Mouse (Mus musculus): ENCODE measurements at regions not wholly inside any gene's neighbourhood (a gene's known extent, or its start where the extent isn't known, plus 50 kb on each side); places are given as distances from the start of the nearest gene placed in this dataset.

- no peak for TF ChIP-seq CTCF (IDR thresholded peaks at IDR 0.05; ENCODE audit: low read depth)
- 30% methylated on average over 43 of the region's 43 CpGs for WGBS
- DNase-seq (ENCODE audit: low spot score) (peak; percentile 31), ATAC-seq (replicated peaks; ENCODE audit: low FRiP score, low read depth) (no peak)
- H3K27ac ChIP-seq = no peak overlapping the region
- no peaks in the 10 kb centered on the region for H3K4me1 ChIP-seq (replicated peaks; ENCODE audit: insufficient read depth, low read length)
- no peaks in the 10 kb centered on the region for H3K27me3 ChIP-seq (ENCODE audit: insufficient read depth, low read length)
- peak overlapping the region; percentile 27 for H3K4me3 ChIP-seq (replicated peaks; ENCODE audit: low read depth, low read length)
- H3K4me2 ChIP-seq (ENCODE audit: low read length) = peak overlapping the region; percentile 64
- no peaks in the 10 kb centered on the region for H3K36me3 ChIP-seq (ENCODE audit: insufficient read depth, low read length)
- 0 out of 2 replicates have a peak overlapping the region, but pooled peaks have one; percentile 8 for H3K9ac ChIP-seq (ENCODE audit: low read depth, low read length)
- no peaks in the 10 kb centered on the region for H3K9me3 ChIP-seq (replicated peaks; ENCODE audit: low read length)
Observed at GRCm38 (mm10) chrX:21360771-21361667, 123.3 kb upstream of the Agtr2 start.

- WGBS = 8% methylated on average over 2 of the region's 2 CpGs
- no peak overlapping the region for H3K9ac ChIP-seq (ENCODE audit: low read depth, low read length)
- no peaks in the 10 kb centered on the region for H3K4me1 ChIP-seq (replicated peaks; ENCODE audit: insufficient read depth, low read length)
- no peaks in the 10 kb centered on the region for H3K36me3 ChIP-seq (ENCODE audit: insufficient read depth, low read length)
- DNase-seq (ENCODE audit: low spot score) (peak; percentile 10), ATAC-seq (replicated peaks; ENCODE audit: low FRiP score, low read depth) (no peak)
- TF ChIP-seq CTCF (IDR thresholded peaks at IDR 0.05; ENCODE audit: low read depth) = peak; percentile 64
- H3K27ac ChIP-seq = no peak overlapping the region
- H3K4me2 ChIP-seq (ENCODE audit: low read length) = no peak overlapping the region
- H3K27me3 ChIP-seq (ENCODE audit: insufficient read depth, low read length) = no peaks in the 10 kb centered on the region
- no peak overlapping the region for H3K4me3 ChIP-seq (replicated peaks; ENCODE audit: low read depth, low read length)
- H3K9me3 ChIP-seq (replicated peaks; ENCODE audit: low read length) = no peaks in the 10 kb centered on the region
Observed at GRCm38 (mm10) chrX:21385221-21385620, 99.1 kb upstream of the Agtr2 start.

GRCm38 (mm10) chrX:21389992-21390391 is 94.4 kb upstream of the Agtr2 start:
- WGBS = 45% methylated on average over 1 of the region's 1 CpGs
- no peak overlapping the region for H3K4me3 ChIP-seq (replicated peaks; ENCODE audit: low read depth, low read length)

GRCm38 (mm10) chrX:21393212-21393611 is 91.1 kb upstream of the Agtr2 start:
- no peaks in the 10 kb centered on the region for H3K36me3 ChIP-seq (ENCODE audit: insufficient read depth, low read length)
- ATAC-seq (replicated peaks; ENCODE audit: low FRiP score, low read depth) = no peak
- H3K9me3 ChIP-seq (replicated peaks; ENCODE audit: low read length) = no peaks in the 10 kb centered on the region
- WGBS = 77% methylated on average over 10 of the region's 10 CpGs
- H3K4me1 ChIP-seq (replicated peaks; ENCODE audit: insufficient read depth, low read length) = no peaks in the 10 kb centered on the region
- no peak overlapping the region for H3K27ac ChIP-seq
- H3K9ac ChIP-seq (ENCODE audit: low read depth, low read length) = no peak overlapping the region
- no peak for DNase-seq (ENCODE audit: low spot score)
- H3K4me2 ChIP-seq (ENCODE audit: low read length) = no peak overlapping the region
- H3K27me3 ChIP-seq (ENCODE audit: insufficient read depth, low read length) = no peaks in the 10 kb centered on the region
- TF ChIP-seq CTCF (IDR thresholded peaks at IDR 0.05; ENCODE audit: low read depth) = no peak
- H3K4me3 ChIP-seq (replicated peaks; ENCODE audit: low read depth, low read length) = no peak overlapping the region

More at GRCm38 (mm10) chrX:21389992-21390391, 94.4 kb upstream of the Agtr2 start:
- Histone ChIP-seq H3K4me2 (ENCODE audit: low read length) (no peak overlapping the region), H3K4me1 (replicated peaks; ENCODE audit: insufficient read depth, low read length) (no peaks in the 10 kb centered on the region), H3K27ac (no peak overlapping the region), H3K9me3 (replicated peaks; ENCODE audit: low read length) (no peaks in the 10 kb centered on the region), H3K9ac (ENCODE audit: low read depth, low read length) (no peak overlapping the region), H3K27me3 (ENCODE audit: insufficient read depth, low read length) (no peaks in the 10 kb centered on the region), H3K36me3 (ENCODE audit: insufficient read depth, low read length) (no peaks in the 10 kb centered on the region)
- peak; percentile 21; the same call in 1 of the 2 replicates for TF ChIP-seq CTCF (IDR thresholded peaks at IDR 0.05; ENCODE audit: low read depth)
- DNase-seq (ENCODE audit: low spot score) (no peak), ATAC-seq (replicated peaks; ENCODE audit: low FRiP score, low read depth) (no peak)

GRCm38 (mm10) chrX:21424797-21425196 is 59.5 kb upstream of the Agtr2 start:
- Histone ChIP-seq H3K27me3 (ENCODE audit: insufficient read depth, low read length) (no peaks in the 10 kb centered on the region), H3K4me3 (replicated peaks; ENCODE audit: low read depth, low read length) (no peak overlapping the region), H3K4me2 (ENCODE audit: low read length) (no peak overlapping the region), H3K9me3 (replicated peaks; ENCODE audit: low read length) (no peaks in the 10 kb centered on the region), H3K36me3 (ENCODE audit: insufficient read depth, low read length) (no peaks in the 10 kb centered on the region), H3K27ac (no peak overlapping the region), H3K9ac (ENCODE audit: low read depth, low read length) (no peak overlapping the region), H3K4me1 (replicated peaks; ENCODE audit: insufficient read depth, low read length) (no peaks in the 10 kb centered on the region)
- no peak for DNase-seq (ENCODE audit: low spot score)
- no peak for ATAC-seq (replicated peaks; ENCODE audit: low FRiP score, low read depth)
- TF ChIP-seq CTCF (IDR thresholded peaks at IDR 0.05; ENCODE audit: low read depth) = peak; percentile 55
- WGBS = 59% methylated on average over 4 of the region's 4 CpGs

GRCm38 (mm10) chrX:21428081-21428480 is 56.3 kb upstream of the Agtr2 start:
- H3K27me3 ChIP-seq (ENCODE audit: insufficient read depth, low read length) = no peaks in the 10 kb centered on the region
- TF ChIP-seq CTCF (IDR thresholded peaks at IDR 0.05; ENCODE audit: low read depth) = no peak
- no peak overlapping the region for H3K9ac ChIP-seq (ENCODE audit: low read depth, low read length)
- H3K36me3 ChIP-seq (ENCODE audit: insufficient read depth, low read length) = no peaks in the 10 kb centered on the region
- no peak for DNase-seq (ENCODE audit: low spot score)
- no peak for ATAC-seq (replicated peaks; ENCODE audit: low FRiP score, low read depth)
- H3K4me1 ChIP-seq (replicated peaks; ENCODE audit: insufficient read depth, low read length) = no peaks in the 10 kb centered on the region
- no peaks in the 10 kb centered on the region for H3K9me3 ChIP-seq (replicated peaks; ENCODE audit: low read length)
- no peak overlapping the region for H3K4me2 ChIP-seq (ENCODE audit: low read length)
- no peak overlapping the region for H3K4me3 ChIP-seq (replicated peaks; ENCODE audit: low read depth, low read length)
- no peak overlapping the region for H3K27ac ChIP-seq
- WGBS = 63% methylated on average over 3 of the region's 3 CpGs
